Mouse (Mus musculus) erythroblast, embryonic 14.5 days (primary cell): Measurements from ENCODE around the gene Ntan1.

Experiments
- GATA1 ChIP-seq: IDR thresholded peaks from 2 replicates; pipeline ENCODE4 v1.6.1; 2012; ENCODE audit warnings: low read length, inconsistent platforms, mixed read lengths
- TAL1 ChIP-seq: IDR thresholded peaks from 3 replicates; pipeline ENCODE4 v1.6.1; 2012; ENCODE audit warnings: low read length, inconsistent platforms, mixed read lengths

GRCm38 (mm10) chr16:13826511-13826910, 7.9 kb downstream of the Ntan1 start:
- TF ChIP-seq GATA1 (no peak), TAL1 (no peak)
